Mouse (Mus musculus): ENCODE results near the gene Ube2a.

- TF ChIP-seq GATA1 (IDR thresholded peaks at IDR 0.05; ENCODE audit: borderline replicate concordance, low read length) (no peak), FLI1 (IDR thresholded peaks at IDR 0.05; ENCODE audit: low read length) (no peak)
Measured at GRCm38 (mm10) chrX:36930574-36930973, 56.9 kb downstream of the Ube2a start.
